Mouse (Mus musculus): ENCODE data around the gene Tgfb2.

GRCm38 (mm10) chr1:186702391-186703255, 3.2 kb downstream of the Tgfb2 start:
- TF ChIP-seq TAL1 (IDR thresholded peaks at IDR 0.05; ENCODE audit: low read length): no peak
- no peak for TF ChIP-seq GATA1 (IDR thresholded peaks at IDR 0.05; ENCODE audit: low read length)

Data from erythroblast, embryonic 14.5 days (primary cell).